Mouse (Mus musculus) G1E (cell line): ENCODE data around the gene Gm10840.

ENCODE experiments used
- CTCF ChIP-seq: IDR thresholded peaks from 2 replicates; pipeline ENCODE4 v1.5.1; 2012; ENCODE audit warnings: low read depth, low read length, inconsistent platforms, mixed read lengths
- TAL1 ChIP-seq: conservative IDR thresholded peaks from 2 replicates; pipeline ENCODE4 v1.6.1; 2012; ENCODE audit warnings: low read depth, low read length, inconsistent platforms, mixed read lengths

GRCm38 (mm10) chr11:106132516-106132915 lies 28.1 kb upstream of the Gm10840 start:
- no peak for TF ChIP-seq CTCF
- no peak for TF ChIP-seq TAL1
